In the genomic region with DNA sequence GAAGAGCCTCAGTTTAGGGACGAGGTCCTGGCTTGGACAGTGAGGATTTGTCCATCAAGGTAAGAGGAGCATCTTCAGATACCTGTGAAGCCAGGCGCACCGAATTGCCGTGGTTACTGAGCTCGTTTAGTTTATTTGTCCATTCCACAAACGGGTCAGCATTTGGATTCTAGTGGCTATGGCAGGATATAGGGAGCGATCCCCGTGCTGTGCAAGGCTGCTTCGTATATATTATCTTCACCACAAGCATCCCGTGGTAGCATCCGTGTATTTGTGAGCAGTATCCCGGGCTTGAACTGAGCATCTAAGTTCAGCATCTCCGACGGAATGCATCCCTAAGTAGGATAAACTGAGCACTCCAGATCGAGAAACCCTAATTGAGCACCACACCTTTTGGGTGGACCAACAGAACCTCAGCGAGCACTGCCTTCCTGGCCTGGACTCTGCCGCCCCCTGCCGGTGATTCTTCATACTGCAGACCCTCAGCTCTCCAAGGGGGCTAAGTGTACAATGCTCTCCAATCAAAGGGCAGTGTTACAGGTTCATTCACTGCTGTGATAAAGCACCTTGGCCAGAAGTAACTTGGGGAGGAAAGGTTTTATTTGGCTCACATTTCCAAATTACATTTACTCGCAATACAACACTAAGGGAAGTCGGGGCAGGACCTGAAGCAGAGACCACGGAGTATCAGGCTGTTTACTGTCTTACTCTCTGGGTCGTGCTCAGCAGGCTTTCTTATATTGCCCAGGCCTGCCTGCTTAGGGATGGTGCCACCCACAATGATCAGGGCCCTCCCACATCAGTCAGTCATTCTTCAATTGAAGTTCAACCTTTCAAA, we compare ENCODE assay signal across 8 mouse cellular contexts.
A peak's percentile ranks its signal among the peaks of the same experiment; 100 is the strongest.
DNase-seq lines count a peak whose midpoint lies in the region; ATAC-seq and TF ChIP-seq lines count a peak whose summit lies in the region.

No protein-coding gene starts in this region.

- TF ChIP-seq POLR2A in spleen, adult 2 months (IDR thresholded peaks at IDR 0.05; ENCODE audit: low read depth, low read length): no peak

- H3K4me1 ChIP-seq in midbrain, postnatal 0 days (ENCODE audit: insufficient read depth, low read length): no peaks in the 10 kb centered on the region
- H3K4me1 ChIP-seq in spleen, adult 2 months (ENCODE audit: control insufficient read depth, insufficient read depth, insufficient read length): no peaks in the 10 kb centered on the region

- ATAC-seq in midbrain, postnatal 0 days (ENCODE audit: low FRiP score): peak; percentile 66

- no peak overlapping the region for H3K27ac ChIP-seq in midbrain, postnatal 0 days (ENCODE audit: low read depth, low read length)
- no peak overlapping the region for H3K27ac ChIP-seq in spleen, adult 2 months (ENCODE audit: insufficient read depth, low read length)

- no peaks in the 10 kb centered on the region for H3K9me3 ChIP-seq in midbrain, postnatal 0 days (ENCODE audit: low read length)

- intact Hi-C loops in left cerebral cortex, postnatal 36 days (cut with DNase I): loop anchor here (1.0 to 10.0 kb wide), 2 partner anchors 114 to 376 kb away; no protein-coding TSS in a partner anchor

- DNase-seq in 3T3-L1 (ENCODE audit: low read depth, low spot score): peak; percentile 74
- DNase-seq in adrenal gland, adult 8-10 months: peak; percentile 32
- peak; percentile 71 for DNase-seq in embryo, embryonic 11 days
- DNase-seq in gastrocnemius, postnatal 4 days (ENCODE audit: low spot score in 2 of 2): peak; percentile 67 to 70
- peak; percentile 44 for DNase-seq in kidney, adult 11 months
- peak; percentile 65 to 78 for DNase-seq in left cerebral cortex, postnatal 36 days (ENCODE audit: low spot score in 2 of 2)
- peak; percentile 60 for DNase-seq in midbrain, postnatal 0 days (ENCODE audit: low spot score)
- DNase-seq in spleen, adult 2 months (ENCODE audit: low read depth in 1 of 2, low spot score in 2 of 2): peak; percentile 2 to 61

- WGBS in midbrain, postnatal 0 days: 58% methylated on average over 22 of the region's 22 CpGs
- WGBS in spleen, adult 2 months: 53% methylated on average over 22 of the region's 22 CpGs

- no peaks in the 10 kb centered on the region for H3K27me3 ChIP-seq in midbrain, postnatal 0 days (ENCODE audit: insufficient read depth, low read length)
- H3K27me3 ChIP-seq in spleen, adult 2 months (ENCODE audit: control insufficient read depth, insufficient read depth, low read length): no peaks in the 10 kb centered on the region

- peak; percentile 98 for TF ChIP-seq CTCF in midbrain, postnatal 0 days (IDR thresholded peaks at IDR 0.05)
- TF ChIP-seq CTCF in spleen, adult 2 months (IDR thresholded peaks at IDR 0.05; ENCODE audit: extremely low read depth, insufficient read depth, insufficient read length, insufficient replicate concordance): peak; percentile 95

- H3K4me2 ChIP-seq in midbrain, postnatal 0 days (ENCODE audit: low read depth, low read length, poor library complexity, severe bottlenecking): no peak overlapping the region

- H3K36me3 ChIP-seq in midbrain, postnatal 0 days (ENCODE audit: insufficient read depth, low read length): no peaks in the 10 kb centered on the region
- H3K36me3 ChIP-seq in spleen, adult 2 months (ENCODE audit: control insufficient read depth, insufficient read depth, low read length): no peaks in the 10 kb centered on the region

- no peak overlapping the region for H3K9ac ChIP-seq in midbrain, postnatal 0 days (replicated peaks; ENCODE audit: low read length, poor library complexity, severe bottlenecking)

- H3K4me3 ChIP-seq in midbrain, postnatal 0 days (ENCODE audit: low read depth, low read length): no peak overlapping the region
- no peak overlapping the region for H3K4me3 ChIP-seq in spleen, adult 2 months (ENCODE audit: extremely low read depth, insufficient read depth, insufficient read length)
